Mouse (Mus musculus) intestine, postnatal 0 days (tissue): Measurements from ENCODE around the gene Insyn1. TPM values are rescaled to one million over a fixed set of nuclear protein-coding genes. Genes with fewer than 3 reads are reported as not detected.

ENCODE experiments used
- ATAC-seq: fragments of 200-750 bp; cut with Nextera tagmentation; 2 replicates; pipeline ENCODE4 v1.8.0; 2017; ENCODE audit warnings: mild to moderate bottlenecking, moderate TSS enrichment, moderate library complexity
- H3K27ac ChIP-seq: fragments of 300-500 bp; sonication (generic); 2 replicates; pipeline ENCODE4 v1.5.1; 2014; ENCODE audit warnings: mild to moderate bottlenecking, low read depth, low read length, moderate library complexity
- H3K27me3 ChIP-seq: fragments of 300-500 bp; sonication (generic); replicated peaks from 2 replicates; pipeline ENCODE4 v1.6.1; 2014; ENCODE audit warnings: low read length, mixed read lengths; ENCODE audit not compliant: control insufficient read depth, insufficient read depth
- H3K36me3 ChIP-seq: fragments of 300-500 bp; sonication (generic); 2 replicates; pipeline ENCODE4 v1.6.1; 2014; ENCODE audit warnings: mild to moderate bottlenecking, moderate library complexity; ENCODE audit not compliant: control insufficient read depth, insufficient read depth
- H3K4me1 ChIP-seq: fragments of 300-500 bp; sonication (generic); replicated peaks from 2 replicates; pipeline ENCODE4 v1.6.1; 2014; ENCODE audit warnings: antibody characterized with exemption, low read length, mixed read lengths; ENCODE audit not compliant: control insufficient read depth, insufficient read depth
- H3K4me2 ChIP-seq: fragments of 300-500 bp; sonication (generic); replicated peaks from 2 replicates; pipeline ENCODE4 v1.6.1; 2014; ENCODE audit warnings: low read depth, mild to moderate bottlenecking, moderate library complexity
- H3K4me3 ChIP-seq: fragments of 300-500 bp; sonication (generic); 2 replicates; pipeline ENCODE4 v1.5.1; 2014; ENCODE audit warnings: low read depth, low read length
- H3K9ac ChIP-seq: fragments of 300-500 bp; sonication (generic); 2 replicates; pipeline ENCODE4 v1.6.1; 2014; ENCODE audit warnings: mild to moderate bottlenecking, low read depth, low read length
- H3K9me3 ChIP-seq: fragments of 300-500 bp; sonication (generic); 2 replicates; pipeline ENCODE4 v1.6.1; 2016; ENCODE audit warnings: mixed run types; ENCODE audit not compliant: control insufficient read depth
- CTCF ChIP-seq: sonication (generic); IDR thresholded peaks from 2 replicates; pipeline ENCODE4 v1.5.1; 2016; ENCODE audit warnings: low read depth, mild to moderate bottlenecking, control low read depth, antibody characterized with exemption, moderate library complexity
- WGBS: fragments of 180-500 bp; shearing (Covaris S2); extraction: QIAGEN DNeasy Blood & Tissue Kit; methylation state at CpG from one replicate; pipeline ENCODE4 v1.1.7; 2014; 5-methylcytosine and 5-hydroxymethylcytosine counted together
- polyA plus RNA-seq: library from polyadenylated mRNA; unstranded; fragments of >200 nt; fragmentation: Nextera tagmentation; extraction: Ambion mirVana; gene quantifications from 2 replicates; pipeline ENCODE4 v1.2.1, GENCODE M21; 2015

Gene Insyn1
- polyA plus RNA-seq, 1 experiment from 2014 or later = 0.37 TPM

DNA sequence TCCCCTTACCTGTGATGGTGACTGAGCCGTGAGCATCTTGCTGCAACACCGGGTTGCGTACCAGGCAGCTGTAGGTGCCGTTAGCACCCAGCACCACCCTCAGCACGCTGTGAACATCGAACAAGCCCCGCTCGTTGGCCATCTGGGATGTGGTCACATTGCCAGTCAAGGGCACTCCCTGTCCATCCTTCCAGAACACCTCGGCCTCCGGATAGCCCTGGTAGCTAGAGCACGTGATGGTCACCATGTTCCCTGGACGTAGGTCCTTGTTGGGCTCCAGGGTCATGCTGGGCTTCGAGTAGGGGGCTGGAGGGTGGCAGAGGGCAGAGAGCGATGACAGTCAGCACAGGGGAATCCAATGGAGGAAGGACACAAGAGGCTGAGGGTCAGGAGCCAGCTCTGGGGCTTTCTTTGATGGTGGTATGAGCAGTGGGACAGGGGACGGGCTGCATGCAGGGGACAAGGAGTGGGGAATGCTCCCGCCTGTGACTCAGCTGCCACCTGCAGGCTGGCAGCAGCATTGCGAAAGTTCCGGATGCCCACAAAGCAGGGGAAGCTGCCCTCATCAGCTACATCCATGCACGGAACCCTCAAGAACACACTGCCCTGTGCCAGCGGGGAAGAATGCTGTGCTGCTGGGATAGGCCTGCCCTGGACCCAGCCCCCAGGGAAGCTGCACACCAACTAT is 47.2 kb downstream of the Insyn1 start:
- TF ChIP-seq CTCF = peak; percentile 75
- Histone ChIP-seq H3K4me1 (no peaks in the 10 kb centered on the region), H3K9ac (no peak overlapping the region), H3K4me2 (no peak overlapping the region), H3K27ac (no peak overlapping the region), H3K4me3 (no peak overlapping the region), H3K27me3 (no peaks in the 10 kb centered on the region), H3K36me3 (no peaks in the 10 kb centered on the region), H3K9me3 (no peaks in the 10 kb centered on the region)
- ATAC-seq = no peak
- WGBS = 81% methylated on average over 20 of the region's 20 CpGs

DNA sequence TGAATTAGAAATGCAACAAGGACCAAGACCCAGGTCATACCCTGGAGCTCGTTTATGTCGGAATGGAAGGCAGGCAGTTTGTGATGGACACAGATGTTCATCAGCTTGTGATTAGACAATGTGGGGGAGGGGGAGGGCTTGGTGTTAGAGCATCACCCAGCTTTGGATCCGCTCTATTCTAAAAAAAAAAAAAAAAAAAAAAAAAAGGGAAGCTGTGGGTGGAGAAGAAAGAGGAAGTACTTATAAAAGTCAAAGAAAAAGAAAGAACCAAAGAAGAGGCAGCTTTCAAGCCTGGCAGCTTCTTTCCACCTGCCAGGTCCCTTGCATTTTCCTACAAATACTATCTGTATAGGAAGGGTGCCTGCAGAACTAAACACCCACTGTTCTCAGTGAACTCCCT is 49.4 kb downstream of the Insyn1 start:
- Histone ChIP-seq H3K4me2 (no peak overlapping the region), H3K4me3 (no peak overlapping the region), H3K36me3 (no peaks in the 10 kb centered on the region), H3K9me3 (no peaks in the 10 kb centered on the region), H3K27me3 (no peaks in the 10 kb centered on the region), H3K27ac (no peak overlapping the region), H3K4me1 (no peaks in the 10 kb centered on the region), H3K9ac (no peak overlapping the region)
- TF ChIP-seq CTCF = no peak
- no peak for ATAC-seq
- WGBS = 85% methylated on average over 3 of the region's 3 CpGs

DNA sequence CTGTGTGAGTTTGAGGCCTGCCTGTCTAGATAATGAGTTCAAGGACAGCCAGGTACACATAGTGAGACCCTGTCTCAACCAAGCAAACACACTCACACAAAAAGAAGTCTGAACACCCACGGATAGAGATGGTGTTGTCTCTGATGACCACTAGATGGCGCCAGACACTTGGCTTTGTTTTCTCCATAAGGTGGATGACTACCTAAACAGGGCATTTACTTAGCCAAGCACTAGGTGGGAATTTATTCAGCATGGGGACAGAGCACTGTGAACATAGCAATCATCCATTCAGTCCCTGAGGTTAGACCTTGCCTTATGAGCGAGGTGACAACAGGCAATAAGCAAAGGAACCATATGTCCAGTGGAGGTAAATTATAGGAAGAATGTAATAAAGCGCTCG is 51.5 kb downstream of the Insyn1 start:
- TF ChIP-seq CTCF = peak; percentile 99
- H3K4me2 ChIP-seq = no peak overlapping the region
- no peak overlapping the region for H3K9ac ChIP-seq
- no peaks in the 10 kb centered on the region for H3K36me3 ChIP-seq
- H3K4me1 ChIP-seq = no peaks in the 10 kb centered on the region
- no peak overlapping the region for H3K27ac ChIP-seq
- H3K4me3 ChIP-seq = no peak overlapping the region
- no peaks in the 10 kb centered on the region for H3K9me3 ChIP-seq
- WGBS = 45% methylated on average over 5 of the region's 5 CpGs
- H3K27me3 ChIP-seq = no peaks in the 10 kb centered on the region
- ATAC-seq = no peak

DNA sequence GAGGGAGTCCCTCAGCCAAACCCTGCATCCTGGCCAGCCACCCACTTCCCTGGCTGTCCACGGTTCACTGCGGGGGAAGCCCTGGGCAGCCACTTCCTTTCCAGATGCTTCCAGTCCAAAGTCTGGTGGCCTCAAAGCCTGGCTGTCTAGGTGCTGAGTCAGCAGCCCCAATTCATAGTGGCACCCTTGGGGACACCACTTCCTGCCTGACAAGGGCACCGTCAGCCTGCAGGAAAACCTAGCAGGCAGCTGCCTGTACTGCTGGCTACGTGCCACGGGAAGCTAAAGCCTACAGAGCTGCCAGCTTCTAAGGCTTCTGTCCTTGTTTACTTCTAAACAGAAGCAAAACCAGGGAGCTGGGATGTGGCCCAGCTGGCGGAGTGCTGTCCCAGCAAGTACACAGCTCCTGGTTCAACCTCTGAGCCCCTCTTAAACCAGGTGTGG is 53.5 kb downstream of the Insyn1 start:
- H3K4me2 ChIP-seq = no peak overlapping the region
- WGBS = 29% methylated on average over 6 of the region's 6 CpGs
- H3K4me3 ChIP-seq = no peak overlapping the region
- no peak for TF ChIP-seq CTCF
- no peak overlapping the region for H3K9ac ChIP-seq
- no peaks in the 10 kb centered on the region for H3K27me3 ChIP-seq
- H3K36me3 ChIP-seq = no peaks in the 10 kb centered on the region
- H3K4me1 ChIP-seq = no peaks in the 10 kb centered on the region
- no peaks in the 10 kb centered on the region for H3K9me3 ChIP-seq
- H3K27ac ChIP-seq = peak overlapping the region; percentile 24; the same call in 1 of the 2 replicates
- peak; percentile 77 for ATAC-seq

GRCm38 (mm10) chr9:58544879-58545324 is 56.5 kb downstream of the Insyn1 start:
- no peak for ATAC-seq
- peak overlapping the region; percentile 37; the same call in 1 of the 2 replicates for H3K4me2 ChIP-seq
- H3K36me3 ChIP-seq = no peaks in the 10 kb centered on the region
- no peak overlapping the region; the same call in 1 of the 2 replicates for H3K27ac ChIP-seq
- no peaks in the 10 kb centered on the region for H3K9me3 ChIP-seq
- 57% methylated on average over 4 of the region's 4 CpGs for WGBS
- H3K9ac ChIP-seq = no peak overlapping the region
- H3K27me3 ChIP-seq = no peaks in the 10 kb centered on the region
- no peak for TF ChIP-seq CTCF
- H3K4me3 ChIP-seq = no peak overlapping the region
- no peaks in the 10 kb centered on the region for H3K4me1 ChIP-seq

DNA sequence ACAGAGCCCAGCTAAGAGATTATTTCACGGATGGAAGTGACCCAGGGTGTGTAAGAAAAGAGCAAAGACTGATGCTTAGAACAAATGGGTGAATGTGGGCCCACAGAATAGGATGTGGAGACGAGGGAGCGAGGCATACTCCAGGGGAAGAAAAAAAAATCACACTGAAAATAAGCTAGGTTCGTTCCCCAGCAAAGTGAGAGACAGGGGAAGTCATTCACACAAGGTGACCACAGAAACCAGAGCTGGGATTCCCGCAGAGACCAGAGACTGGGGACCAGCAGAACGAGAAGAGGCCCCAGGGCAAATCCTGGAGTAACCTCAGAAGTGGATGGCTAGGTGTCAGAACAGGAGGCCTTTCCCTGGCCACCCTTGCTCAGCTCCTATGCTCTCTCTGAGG is 57.0 kb downstream of the Insyn1 start:
- H3K9ac ChIP-seq = no peak overlapping the region
- H3K4me2 ChIP-seq = no peak overlapping the region
- no peaks in the 10 kb centered on the region for H3K27me3 ChIP-seq
- no peaks in the 10 kb centered on the region for H3K36me3 ChIP-seq
- no peak for TF ChIP-seq CTCF
- no peaks in the 10 kb centered on the region for H3K9me3 ChIP-seq
- no peak overlapping the region for H3K4me3 ChIP-seq
- no peaks in the 10 kb centered on the region for H3K4me1 ChIP-seq
- no peak for ATAC-seq
- 74% methylated on average over 6 of the region's 6 CpGs for WGBS
- no peak overlapping the region for H3K27ac ChIP-seq
